Mouse (Mus musculus) thymus, postnatal 25 days (tissue): Measurements from ENCODE around the gene Josd2.

Experiments used
- DNase-seq: peaks from one replicate; pipeline ENCODE4 v3.0.0; 2022

Gene Josd2

DNA sequence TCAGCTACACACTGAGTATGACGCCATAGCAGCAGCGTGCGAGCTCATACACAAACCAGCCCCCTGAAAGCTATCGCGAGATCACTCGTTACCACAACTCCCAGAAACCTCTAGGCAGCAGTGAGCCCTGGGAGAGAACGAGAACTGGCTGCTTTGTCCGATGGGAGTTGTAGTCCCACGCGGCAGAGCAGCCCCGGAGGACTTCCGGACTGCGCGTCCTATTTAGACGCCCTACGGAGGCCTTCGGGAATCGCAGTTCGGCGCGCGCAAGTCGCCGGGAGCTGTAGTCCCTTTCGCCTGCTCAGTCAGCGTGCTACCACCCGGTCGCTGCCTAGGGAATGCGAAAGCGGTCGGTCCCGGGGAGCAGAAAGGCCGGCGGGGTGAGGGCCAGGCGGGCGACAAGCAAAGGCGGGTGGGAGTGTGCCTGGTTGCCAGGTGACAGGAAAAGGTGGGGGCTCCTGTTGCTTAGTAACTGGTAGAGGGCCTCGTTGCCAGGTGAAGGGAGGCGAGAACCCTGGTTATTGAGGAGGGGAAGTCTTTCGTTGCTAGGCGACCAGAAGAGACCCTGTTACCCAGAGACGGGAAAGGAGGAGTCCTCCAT lies at the start of gene Josd2:
Josd2 (plus strand) TSS at position 170 of the 601 bp plus-strand sequence.
- DNase-seq = peak; percentile 88

DNA sequence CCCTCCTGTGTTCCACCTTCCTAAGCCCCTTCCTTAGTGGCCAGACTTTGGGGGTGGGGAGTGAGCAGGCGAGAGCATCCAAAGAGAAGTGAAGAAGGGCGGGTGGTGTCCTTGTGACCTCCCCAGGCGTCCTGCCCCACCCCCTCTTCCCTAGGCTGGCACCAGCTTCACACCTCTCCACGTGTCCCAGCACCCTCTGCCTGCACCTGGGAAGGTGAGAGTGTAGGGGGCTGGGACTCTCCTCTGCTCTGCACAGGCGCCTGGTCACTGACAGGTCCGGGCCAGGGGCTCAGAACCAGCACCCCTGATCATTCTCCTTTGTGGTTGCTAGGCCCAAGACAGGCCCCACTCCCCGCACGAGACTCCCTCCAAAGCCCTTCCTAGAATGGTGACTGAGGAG lies 40.1 kb upstream of the Josd2 start:
- DNase-seq = no peak

- DNase-seq = no peak
Observed at GRCm38 (mm10) chr7:44428171-44428950, 39.4 kb upstream of the Josd2 start.

DNA sequence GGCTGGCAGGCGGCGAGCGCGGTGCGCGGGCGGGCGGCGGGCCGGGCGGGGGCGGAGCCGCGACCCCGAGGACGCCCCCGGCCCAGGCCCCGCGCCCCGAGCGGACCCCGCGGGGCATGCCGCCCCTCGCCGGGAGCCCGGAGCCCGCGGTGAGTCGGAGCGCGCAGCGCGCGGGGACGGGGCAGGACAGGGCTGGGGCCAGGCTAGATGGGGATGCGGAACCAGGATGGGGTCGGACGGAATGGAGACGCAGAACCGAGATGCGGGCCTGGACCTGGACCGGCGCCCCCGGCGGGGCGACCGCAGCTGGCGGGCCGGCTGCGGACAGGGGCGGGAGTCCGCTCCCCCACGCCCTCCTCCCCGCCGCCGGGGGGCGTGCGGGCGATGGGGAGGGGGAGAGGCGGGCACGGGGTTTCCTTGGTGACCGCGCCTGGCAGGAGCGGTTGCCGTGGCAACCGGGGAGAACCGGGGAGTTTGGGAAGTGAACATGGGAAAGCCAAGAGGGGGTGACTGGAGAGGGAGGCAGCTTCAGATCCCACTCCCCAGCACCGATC lies 38.7 kb upstream of the Josd2 start, which contains the start of gene Lrrc4b:
Lrrc4b (plus strand) TSS at position 51 of the 554 bp plus-strand sequence.
- DNase-seq = no peak

GRCm38 (mm10) chr7:44429534-44430488 lies 38.0 kb upstream of the Josd2 start:
- DNase-seq = no peak

- no peak for DNase-seq
Observed at GRCm38 (mm10) chr7:44432550-44432949, 35.2 kb upstream of the Josd2 start.

- DNase-seq = no peak
Observed at GRCm38 (mm10) chr7:44433371-44433770, 34.4 kb upstream of the Josd2 start.

DNA sequence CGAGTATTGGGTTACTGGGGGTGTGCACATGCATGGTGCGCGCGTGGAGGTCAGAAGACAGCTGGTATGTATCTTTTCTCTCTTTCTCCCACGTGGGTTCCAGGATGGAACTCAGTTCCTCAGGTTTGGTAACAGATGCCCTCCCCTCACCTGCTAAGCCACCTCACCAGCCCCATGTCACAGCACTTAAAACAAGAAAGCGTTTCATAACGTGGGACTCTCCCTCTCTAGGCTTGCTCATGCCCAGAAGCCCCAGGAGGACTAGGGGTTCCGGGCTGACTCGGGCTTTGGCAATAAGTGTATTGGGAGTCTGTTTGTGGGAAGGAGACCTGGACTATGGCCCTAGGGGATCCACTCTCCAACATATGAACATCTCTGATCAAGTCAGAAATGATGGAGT lies 33.7 kb upstream of the Josd2 start:
- no peak for DNase-seq

GRCm38 (mm10) chr7:44435796-44436195 lies 32.0 kb upstream of the Josd2 start:
- DNase-seq = no peak

DNA sequence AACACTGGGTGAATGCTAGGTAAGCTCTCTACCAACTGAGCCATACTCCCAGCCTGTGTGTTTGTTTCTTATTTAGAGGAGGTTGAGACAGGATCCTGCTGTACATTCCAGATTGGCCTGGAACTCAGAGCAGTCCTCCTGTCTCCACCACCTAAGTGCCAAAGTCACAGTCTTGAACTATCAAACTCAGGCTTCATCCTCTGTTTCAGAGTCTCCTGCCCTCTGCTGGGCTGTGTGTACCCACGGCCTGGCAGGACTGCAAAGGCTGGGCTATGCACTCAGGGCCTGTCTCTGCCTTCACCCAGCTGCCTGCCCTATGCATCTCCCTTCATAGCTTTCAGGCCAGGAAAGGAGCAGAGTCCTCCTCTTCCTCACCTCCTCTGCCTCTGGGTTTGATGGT lies 31.5 kb upstream of the Josd2 start:
- DNase-seq = no peak

DNA sequence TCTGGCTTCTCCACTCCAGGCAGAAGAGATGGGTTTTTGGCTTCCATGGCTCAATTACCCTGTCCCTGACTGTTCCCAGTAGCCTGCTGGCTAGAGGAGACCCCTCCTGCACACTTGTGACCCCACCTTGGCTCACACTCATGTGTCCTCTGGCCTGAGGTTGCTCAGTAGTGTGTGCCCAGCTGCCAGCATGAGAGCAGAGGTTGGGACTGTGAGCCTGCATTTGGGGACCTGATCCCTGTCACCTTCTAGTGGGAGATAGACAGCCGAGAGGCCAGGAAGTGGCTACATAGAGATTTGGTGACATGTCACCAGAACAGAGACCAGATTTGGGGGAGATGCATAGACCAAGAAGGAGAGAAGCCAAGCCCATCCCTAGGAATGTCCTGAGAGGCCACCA lies 30.6 kb upstream of the Josd2 start:
- no peak for DNase-seq

- DNase-seq = no peak
Observed at GRCm38 (mm10) chr7:44437933-44438332, 29.8 kb upstream of the Josd2 start.

- no peak for DNase-seq
Observed at GRCm38 (mm10) chr7:44439696-44440095, 28.1 kb upstream of the Josd2 start.

- DNase-seq = no peak
Observed at GRCm38 (mm10) chr7:44440479-44440878, 27.3 kb upstream of the Josd2 start.

GRCm38 (mm10) chr7:44441180-44441579 lies 26.6 kb upstream of the Josd2 start:
- DNase-seq = no peak

DNA sequence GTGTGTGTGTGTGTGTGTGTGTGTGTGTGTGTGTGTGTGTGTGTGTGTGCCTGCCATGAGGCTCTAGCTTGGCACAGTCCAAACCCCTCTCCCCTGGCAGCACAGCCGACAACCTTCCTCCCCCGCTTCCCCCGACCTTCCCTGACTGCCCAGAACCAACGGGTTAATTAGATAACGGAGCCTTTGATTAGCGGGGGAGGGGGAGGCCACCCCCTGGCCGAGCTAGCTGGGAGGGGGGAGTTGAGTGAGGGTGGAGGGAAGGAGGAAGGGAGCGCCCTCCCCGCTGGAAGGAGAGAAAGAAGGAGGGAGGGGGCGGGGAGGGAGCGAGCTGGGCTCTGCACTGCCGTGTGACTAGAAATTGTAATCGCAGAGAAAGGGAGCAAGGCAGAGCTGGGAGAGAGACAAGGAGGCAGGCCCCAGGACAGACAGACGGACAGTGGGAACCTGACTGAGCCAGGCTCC lies 26.1 kb upstream of the Josd2 start:
- no peak for DNase-seq

DNA sequence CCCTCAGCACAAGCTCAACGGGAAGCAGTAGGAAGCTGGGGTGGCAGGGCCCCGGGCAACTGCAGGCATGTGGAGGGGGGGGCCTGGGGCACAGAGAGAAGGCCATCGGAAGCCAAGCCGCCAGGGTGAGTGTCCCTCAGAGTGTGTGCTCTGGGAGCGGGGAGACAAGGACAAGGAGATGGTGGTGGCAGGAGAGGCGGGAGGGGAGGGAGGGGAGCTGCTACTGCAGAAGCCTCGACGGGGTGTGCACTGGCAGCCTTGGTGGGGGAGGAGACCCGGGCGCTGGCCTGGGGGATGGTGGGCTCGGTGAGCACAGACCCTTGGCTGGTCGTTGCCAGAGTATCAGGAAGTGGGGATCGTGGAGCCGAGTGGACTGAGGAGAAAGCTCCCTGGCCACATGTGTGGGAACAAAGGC lies 25.4 kb upstream of the Josd2 start:
- no peak for DNase-seq

- DNase-seq = no peak
Observed at GRCm38 (mm10) chr7:44443268-44444173, 24.3 kb upstream of the Josd2 start.

- DNase-seq = no peak
Observed at GRCm38 (mm10) chr7:44444886-44445527, 22.8 kb upstream of the Josd2 start.

- DNase-seq = no peak
Observed at GRCm38 (mm10) chr7:44445528-44445923, 22.3 kb upstream of the Josd2 start.
